Mouse (Mus musculus): ENCODE data around the gene Stt3b. TPM values are rescaled to one million over a fixed set of nuclear protein-coding genes. Genes with fewer than 3 reads are reported as not detected.

The Stt3b gene
- polyA plus RNA-seq, 1 experiment, result 52.0 TPM

- no peak for TF ChIP-seq GATA1 (IDR thresholded peaks at IDR 0.05; ENCODE audit: low read length)
These were observed 65.1 kb downstream of the Stt3b start for GRCm38 (mm10) chr9:115245092-115245491.

- TF ChIP-seq GATA1 (IDR thresholded peaks at IDR 0.05; ENCODE audit: low read length), result no peak
These were observed 66.6 kb downstream of the Stt3b start for GRCm38 (mm10) chr9:115243630-115244029.

- no peak for TF ChIP-seq GATA1 (IDR thresholded peaks at IDR 0.05; ENCODE audit: low read length)
These were observed 70.4 kb downstream of the Stt3b start for GRCm38 (mm10) chr9:115239861-115240260.

GRCm38 (mm10) chr9:115237943-115238342 lies 72.3 kb downstream of the Stt3b start:
- TF ChIP-seq GATA1 (IDR thresholded peaks at IDR 0.05; ENCODE audit: low read length), result peak; percentile 8

GRCm38 (mm10) chr9:115236352-115236841 lies 73.8 kb downstream of the Stt3b start:
- no peak for TF ChIP-seq GATA1 (IDR thresholded peaks at IDR 0.05; ENCODE audit: low read length)

- no peak for TF ChIP-seq GATA1 (IDR thresholded peaks at IDR 0.05; ENCODE audit: low read length)
These were observed 75.7 kb downstream of the Stt3b start for GRCm38 (mm10) chr9:115234561-115234960.

GRCm38 (mm10) chr9:115233721-115234120 lies 76.5 kb downstream of the Stt3b start:
- no peak for TF ChIP-seq GATA1 (IDR thresholded peaks at IDR 0.05; ENCODE audit: low read length)

GRCm38 (mm10) chr9:115231476-115231875 lies 78.7 kb downstream of the Stt3b start:
- no peak for TF ChIP-seq GATA1 (IDR thresholded peaks at IDR 0.05; ENCODE audit: low read length)

- no peak for TF ChIP-seq GATA1 (IDR thresholded peaks at IDR 0.05; ENCODE audit: low read length)
These were observed 80.1 kb downstream of the Stt3b start for GRCm38 (mm10) chr9:115230141-115230540.

- TF ChIP-seq GATA1 (IDR thresholded peaks at IDR 0.05; ENCODE audit: low read length), result no peak
These were observed 80.5 kb downstream of the Stt3b start for GRCm38 (mm10) chr9:115229676-115230075.

- TF ChIP-seq GATA1 (IDR thresholded peaks at IDR 0.05; ENCODE audit: low read length), result no peak
These were observed 81.1 kb downstream of the Stt3b start for GRCm38 (mm10) chr9:115229145-115229544.

GRCm38 (mm10) chr9:115224744-115225354 lies 85.4 kb downstream of the Stt3b start:
- no peak for TF ChIP-seq GATA1 (IDR thresholded peaks at IDR 0.05; ENCODE audit: low read length)

GRCm38 (mm10) chr9:115221265-115221664 lies 89.0 kb downstream of the Stt3b start:
- no peak for TF ChIP-seq GATA1 (IDR thresholded peaks at IDR 0.05; ENCODE audit: low read length)

GRCm38 (mm10) chr9:115220466-115220865 lies 89.8 kb downstream of the Stt3b start:
- no peak for TF ChIP-seq GATA1 (IDR thresholded peaks at IDR 0.05; ENCODE audit: low read length)

- TF ChIP-seq GATA1 (IDR thresholded peaks at IDR 0.05; ENCODE audit: low read length), result no peak
These were observed 92.2 kb downstream of the Stt3b start for GRCm38 (mm10) chr9:115217984-115218383.

- no peak for TF ChIP-seq GATA1 (IDR thresholded peaks at IDR 0.05; ENCODE audit: low read length)
These were observed 94.2 kb downstream of the Stt3b start for GRCm38 (mm10) chr9:115215830-115216701.
